Mouse (Mus musculus): ENCODE results near the gene C1s2.
A peak's percentile ranks its signal among the peaks of the same experiment; 100 is the strongest.
"Not testable (repeated sequence)": the region's sequence is repeated elsewhere in the genome, so short reads cannot be mapped to it uniquely, and the experiment has no call there.

C1s2 gene

DNA sequence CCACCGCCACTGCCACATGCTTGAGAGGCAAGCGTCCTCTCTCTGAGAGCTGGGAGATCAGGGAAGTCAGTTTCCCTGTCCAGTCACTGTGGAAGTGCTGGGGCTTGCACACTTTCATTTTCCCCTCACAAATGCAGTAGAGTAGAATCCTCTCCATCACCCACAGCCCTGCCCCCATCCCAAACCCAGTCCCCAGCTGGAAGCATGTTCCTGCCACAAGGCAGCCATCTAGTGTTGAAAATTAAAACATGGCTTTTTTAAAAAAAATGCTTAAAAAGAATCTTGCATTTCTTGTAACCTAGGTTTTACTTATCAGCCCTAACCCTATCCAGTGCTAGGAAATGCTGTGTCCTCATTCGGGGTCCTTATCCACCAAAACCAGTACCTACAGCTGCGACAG lies 4.2 kb upstream of the C1s2 start:
- peak in 1 of 2 experiments; percentile 7 for DNase-seq (ENCODE audit: low spot score in 2 of 2)

DNA sequence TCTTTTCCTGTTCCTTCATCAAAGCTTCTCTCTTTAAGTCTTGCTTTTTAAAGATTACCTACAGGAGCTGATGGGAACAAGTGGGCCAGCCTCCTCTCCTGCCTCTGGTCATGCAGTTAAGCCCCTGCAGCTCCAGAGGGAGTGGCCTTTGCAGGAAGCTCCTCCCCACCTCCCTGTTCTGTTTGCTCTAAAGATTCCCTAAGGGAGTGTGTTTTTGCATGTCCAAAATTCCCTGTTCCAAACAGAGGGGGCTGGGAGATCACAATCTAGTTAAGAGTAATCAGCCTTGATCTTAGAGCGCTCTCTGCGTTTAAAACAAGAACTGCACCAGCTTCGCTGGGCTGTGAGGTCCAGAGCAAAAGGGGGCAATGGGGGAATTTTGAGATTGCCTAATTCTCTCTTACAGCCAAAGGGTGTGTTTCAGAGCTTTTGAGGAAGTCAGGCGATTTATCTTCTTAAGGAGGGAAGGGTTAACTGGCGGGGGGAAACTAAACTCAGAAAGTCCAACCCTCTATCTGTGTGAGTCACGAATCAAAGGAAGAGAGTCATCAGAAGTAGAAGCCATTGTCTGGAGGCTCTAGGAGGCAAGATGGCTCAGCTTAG lies 1.1 kb upstream of the C1s2 start:
- DNase-seq (ENCODE audit: low spot score in 2 of 2): not testable (repeated sequence)

DNA sequence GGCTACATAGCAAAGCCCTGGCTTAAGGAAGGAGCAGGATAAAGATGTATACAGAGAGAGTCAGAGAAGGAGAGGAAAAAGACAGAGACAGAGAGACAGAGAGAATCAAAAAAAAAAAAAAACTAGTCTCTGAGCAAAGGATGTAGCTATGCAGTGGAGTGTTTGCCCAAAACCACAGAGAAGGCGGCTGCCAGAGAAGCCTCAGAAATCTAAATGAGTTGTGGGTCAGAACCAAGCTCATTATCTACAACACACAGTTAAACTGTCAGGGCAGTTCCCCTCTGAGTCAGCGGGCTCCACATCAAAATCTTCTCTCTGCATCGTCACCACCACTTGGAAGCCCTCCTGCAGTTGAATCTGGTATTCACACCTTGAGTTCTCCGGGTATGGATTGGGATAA lies 5.1 kb downstream of the C1s2 start:
- DNase-seq (ENCODE audit: low spot score in 2 of 2): no peak

DNA sequence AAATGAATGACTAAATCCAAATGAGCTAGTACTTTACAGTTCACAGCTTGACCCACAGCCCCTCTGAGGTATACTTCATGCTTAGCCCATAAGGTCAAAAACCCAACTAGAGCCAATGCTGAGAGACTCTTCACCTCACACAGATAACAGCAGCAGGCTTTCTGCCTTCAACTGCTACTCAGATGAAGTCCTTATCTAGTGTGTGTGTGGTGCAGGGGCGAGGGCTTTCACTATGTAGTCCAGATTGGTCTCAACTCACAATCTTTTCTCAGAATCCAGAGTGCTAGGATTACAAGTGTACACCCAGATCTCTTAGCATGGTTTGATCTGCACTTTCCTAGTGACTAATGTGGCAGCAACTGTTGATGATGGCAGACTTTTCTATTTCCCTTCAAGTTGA lies 9.7 kb downstream of the C1s2 start:
- DNase-seq (ENCODE audit: low spot score in 2 of 2): not testable (repeated sequence)

- no peak for DNase-seq (ENCODE audit: low spot score in 2 of 2)
These were observed 10.3 kb downstream of the C1s2 start for GRCm38 (mm10) chr6:124625612-124626011.

DNA sequence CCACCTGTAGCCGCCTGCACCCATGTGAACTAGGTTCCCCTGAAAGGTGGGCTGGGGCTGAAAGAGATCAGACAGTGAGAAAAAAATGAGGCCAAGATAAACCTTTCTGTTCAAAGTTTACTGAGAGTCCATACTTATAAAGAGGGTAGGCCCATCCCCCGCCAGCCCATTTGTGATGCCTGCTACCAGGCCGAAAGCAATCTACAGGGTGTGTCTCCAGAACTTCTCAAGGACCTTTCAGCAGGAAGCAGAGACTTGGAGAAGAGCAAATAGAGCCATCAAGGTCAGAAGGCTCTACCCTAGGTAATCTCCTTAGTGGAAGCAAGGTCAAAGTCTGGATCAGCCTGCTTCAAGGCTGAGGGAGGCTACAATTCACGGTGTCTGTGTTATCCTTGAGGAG lies 33.9 kb downstream of the C1s2 start:
- no peak for DNase-seq (ENCODE audit: low spot score in 2 of 2)

- DNase-seq (ENCODE audit: low spot score in 2 of 2): no peak
These were observed 42.8 kb downstream of the C1s2 start for GRCm38 (mm10) chr6:124593121-124593520.

DNA sequence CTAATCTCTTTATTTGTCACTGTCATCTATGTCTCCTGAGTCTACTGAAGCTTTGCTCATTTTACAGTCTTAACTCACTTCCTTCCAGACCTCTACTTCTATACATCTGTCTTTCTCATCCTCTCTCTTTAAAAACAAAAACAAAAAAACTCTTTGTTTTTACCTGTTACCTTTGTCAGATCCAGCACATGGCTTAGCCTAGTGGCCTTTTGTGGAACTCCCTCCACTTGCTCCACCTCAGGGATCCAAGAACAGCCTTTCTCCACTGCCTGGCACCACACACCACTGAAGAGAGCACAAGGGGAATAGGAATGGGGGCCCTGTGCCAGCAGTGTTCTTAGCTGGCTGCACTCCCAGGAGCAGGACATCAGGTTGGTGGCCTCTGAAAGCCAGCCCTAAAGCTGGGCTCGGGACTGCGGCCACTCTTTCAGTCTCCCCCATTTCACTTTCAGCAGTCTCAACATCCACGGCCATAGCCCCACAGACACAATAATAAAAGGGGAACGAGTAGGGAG lies 43.6 kb downstream of the C1s2 start:
- DNase-seq (ENCODE audit: low spot score in 2 of 2): no peak

- no peak for DNase-seq (ENCODE audit: low spot score in 2 of 2)
These were observed 47.1 kb downstream of the C1s2 start for GRCm38 (mm10) chr6:124588771-124589170.

GRCm38 (mm10) chr6:124586266-124586665 lies 49.6 kb downstream of the C1s2 start:
- DNase-seq (ENCODE audit: low spot score in 2 of 2): no peak

GRCm38 (mm10) chr6:124585761-124586160 lies 50.1 kb downstream of the C1s2 start:
- DNase-seq (ENCODE audit: low spot score in 2 of 2): no peak

- no peak for DNase-seq (ENCODE audit: low spot score in 2 of 2)
These were observed 51.0 kb downstream of the C1s2 start for GRCm38 (mm10) chr6:124584935-124585334.

- DNase-seq (ENCODE audit: low spot score in 2 of 2): no peak
These were observed 53.7 kb downstream of the C1s2 start for GRCm38 (mm10) chr6:124582231-124582630.

- DNase-seq (ENCODE audit: low spot score in 2 of 2): not testable (repeated sequence)
These were observed 55.7 kb downstream of the C1s2 start for GRCm38 (mm10) chr6:124580155-124580554.

GRCm38 (mm10) chr6:124575155-124575678 lies 60.7 kb downstream of the C1s2 start:
- not testable (repeated sequence) for DNase-seq (ENCODE audit: low spot score in 2 of 2)

All from right cerebral cortex, adult 2 months (tissue).